Mouse (Mus musculus): ENCODE data around the gene Ralb.

Gene Ralb

GRCm38 (mm10) chr1:119504260-119505062 is at the start of gene Ralb:
TSS of gene Ralb (minus strand) at chr1:119504794.
- peak; percentile 93 for DNase-seq (ENCODE audit: low read depth, low spot score)

GRCm38 (mm10) chr1:119551651-119552050 is 47.1 kb upstream of the Ralb start:
- no peak for DNase-seq (ENCODE audit: low read depth, low spot score)

DNA sequence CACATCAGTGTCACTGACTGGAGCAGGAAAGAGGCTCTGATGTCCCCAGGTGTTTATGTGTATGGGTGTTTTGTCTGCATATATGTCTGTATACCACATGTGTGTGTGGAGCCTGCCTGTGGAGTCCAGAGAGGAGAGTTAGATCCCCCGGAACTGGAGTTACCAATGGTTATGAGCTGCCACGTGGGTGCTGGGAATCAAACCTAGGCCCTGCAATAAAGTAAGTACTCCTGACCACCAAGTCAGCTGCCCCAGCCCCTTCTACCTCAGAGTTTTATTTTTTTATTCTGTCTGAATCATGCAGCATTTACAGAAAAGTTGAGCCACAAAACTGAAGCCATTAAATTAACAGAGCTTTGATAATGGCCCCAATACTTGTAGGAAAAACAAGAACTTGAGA is 45.5 kb upstream of the Ralb start:
- DNase-seq (ENCODE audit: low read depth, low spot score): no peak

GRCm38 (mm10) chr1:119549327-119549689 is 44.7 kb upstream of the Ralb start:
- no peak for DNase-seq (ENCODE audit: low read depth, low spot score)

GRCm38 (mm10) chr1:119548668-119549326 is 44.2 kb upstream of the Ralb start:
- peak; percentile 61 for DNase-seq (ENCODE audit: low read depth, low spot score)

GRCm38 (mm10) chr1:119546490-119546889 is 41.9 kb upstream of the Ralb start:
- DNase-seq (ENCODE audit: low read depth, low spot score): no peak

- no peak for DNase-seq (ENCODE audit: low read depth, low spot score)
Observed at GRCm38 (mm10) chr1:119545671-119546070, 41.1 kb upstream of the Ralb start.

GRCm38 (mm10) chr1:119545164-119545563 is 40.6 kb upstream of the Ralb start:
- no peak for DNase-seq (ENCODE audit: low read depth, low spot score)

DNA sequence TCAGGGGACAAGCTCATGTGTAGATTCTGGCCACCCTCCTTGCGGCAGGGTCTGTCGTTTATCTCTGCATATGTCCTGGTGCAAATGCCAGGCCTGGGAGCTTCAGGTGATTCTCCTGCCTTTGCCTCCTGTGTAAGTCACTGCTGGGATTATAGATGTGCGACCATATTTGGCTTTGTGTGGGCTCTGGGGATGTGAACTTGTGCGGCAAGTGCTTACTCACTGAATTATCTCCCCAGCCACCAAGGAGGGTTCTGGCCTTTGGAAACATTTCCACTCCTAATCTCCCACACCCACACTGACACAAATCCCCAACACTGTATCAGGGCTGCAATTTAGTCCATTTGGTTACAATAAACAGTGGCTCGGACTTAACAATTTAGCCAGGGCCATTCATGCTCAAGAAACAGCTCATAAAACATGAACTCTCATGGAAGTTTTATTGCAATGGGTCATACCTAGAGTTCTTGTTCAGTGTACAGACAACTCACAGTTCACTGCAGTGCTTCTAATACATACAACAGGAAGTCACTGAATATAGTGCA is 40.1 kb upstream of the Ralb start:
- no peak for DNase-seq (ENCODE audit: low read depth, low spot score)

DNA sequence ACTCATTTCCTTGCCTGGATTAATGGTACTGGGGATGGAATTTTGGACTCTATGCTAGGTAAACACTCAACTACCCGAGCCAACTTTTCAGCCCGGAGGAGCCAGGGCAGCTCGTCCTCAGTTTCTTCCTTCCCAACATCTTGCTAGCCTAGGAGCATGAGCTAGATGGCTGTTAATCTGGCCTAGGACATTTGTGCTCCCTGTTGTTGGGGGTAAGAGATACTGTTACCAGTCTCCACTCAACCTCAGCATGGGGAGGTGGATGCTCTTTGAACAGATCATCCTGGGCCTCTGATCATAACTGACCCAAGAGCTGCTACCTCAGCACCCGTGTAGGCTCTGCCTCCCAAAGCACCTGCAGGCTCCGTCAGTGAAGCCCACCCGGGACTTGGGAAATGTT is 38.7 kb upstream of the Ralb start:
- no peak for DNase-seq (ENCODE audit: low read depth, low spot score)

DNA sequence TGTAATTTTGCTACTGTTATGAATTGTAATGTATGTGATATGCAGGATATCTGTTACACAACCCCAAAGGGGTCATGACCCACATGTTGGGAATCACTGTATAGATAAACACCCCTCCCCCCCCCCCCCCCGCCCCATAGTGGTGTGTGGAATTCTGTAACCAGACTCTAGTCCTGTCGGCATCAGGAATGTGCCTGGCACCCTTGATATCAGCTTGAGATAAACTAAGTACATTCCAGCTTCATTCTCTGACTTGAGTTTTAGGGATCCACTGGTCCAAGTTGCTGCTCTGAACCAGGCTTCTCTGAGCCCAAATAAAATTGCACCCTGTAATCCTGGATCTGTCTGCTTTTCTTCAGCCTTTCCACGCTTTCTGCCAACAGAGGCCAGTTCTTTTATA is 37.0 kb upstream of the Ralb start:
- no peak for DNase-seq (ENCODE audit: low read depth, low spot score)

GRCm38 (mm10) chr1:119540836-119541557 is 36.4 kb upstream of the Ralb start:
- DNase-seq (ENCODE audit: low read depth, low spot score): no peak

DNA sequence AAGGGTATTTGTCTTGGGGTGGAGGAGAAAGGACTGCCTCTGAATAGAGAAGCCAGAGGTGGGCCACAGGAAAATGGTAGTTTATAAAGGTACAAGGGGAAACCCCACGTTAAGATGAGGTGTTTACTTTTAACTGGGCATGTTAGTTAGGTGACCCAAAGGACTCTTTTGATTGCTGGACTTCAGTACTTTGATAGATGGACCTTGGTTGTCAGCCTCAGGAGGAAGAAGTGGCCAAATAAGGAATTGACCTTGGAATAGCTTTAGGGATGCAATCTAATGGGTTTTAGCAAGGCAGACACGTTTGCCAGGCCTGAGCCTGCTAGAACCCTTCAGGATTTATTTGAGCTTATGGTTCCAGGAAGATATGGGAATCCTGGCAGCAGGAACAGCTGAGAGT is 34.7 kb upstream of the Ralb start:
- DNase-seq (ENCODE audit: low read depth, low spot score): no peak

DNA sequence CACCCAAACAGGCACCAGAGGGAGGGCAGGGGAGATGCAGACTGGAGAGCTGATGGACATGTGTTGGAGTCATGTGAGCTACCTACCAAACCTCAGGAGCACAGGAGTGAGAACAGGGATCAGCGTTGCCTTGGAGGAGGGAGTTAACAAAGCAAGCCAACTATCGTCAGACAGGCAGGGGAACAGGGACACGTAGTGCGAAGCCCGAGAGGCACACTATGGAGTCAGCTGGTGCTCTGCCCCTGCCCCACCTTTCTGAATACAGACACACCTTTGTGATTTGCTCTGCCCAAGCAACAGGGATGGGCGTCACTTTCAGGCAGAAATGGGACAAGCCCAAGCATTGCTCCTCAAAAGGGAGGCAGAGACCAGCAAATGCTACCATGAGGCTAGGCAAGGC is 33.1 kb upstream of the Ralb start:
- DNase-seq (ENCODE audit: low read depth, low spot score): no peak

- DNase-seq (ENCODE audit: low read depth, low spot score): no peak
Observed at GRCm38 (mm10) chr1:119536122-119536521, 31.5 kb upstream of the Ralb start.

DNA sequence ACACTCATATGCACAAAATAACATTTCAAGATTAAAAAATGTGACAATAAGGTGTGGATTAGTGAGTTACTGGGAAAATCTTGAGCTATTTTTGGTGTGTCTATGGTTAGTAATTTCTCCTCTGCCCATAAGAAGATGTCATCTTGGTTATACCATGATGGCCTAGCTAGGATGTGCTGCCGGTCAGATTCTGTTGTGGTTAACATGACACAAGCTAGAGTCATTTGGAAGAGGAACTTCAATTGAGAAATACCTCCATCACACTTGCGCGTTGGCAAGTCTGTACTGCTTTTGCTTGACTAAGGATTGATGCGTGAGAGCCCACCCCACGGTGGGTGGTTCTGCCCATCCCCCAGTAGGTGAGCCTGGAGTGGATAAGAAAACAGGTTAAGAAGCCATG is 29.7 kb upstream of the Ralb start:
- no peak for DNase-seq (ENCODE audit: low read depth, low spot score)

- no peak for DNase-seq (ENCODE audit: low read depth, low spot score)
Observed at GRCm38 (mm10) chr1:119533093-119533805, 28.7 kb upstream of the Ralb start.

GRCm38 (mm10) chr1:119532165-119532564 is 27.6 kb upstream of the Ralb start:
- DNase-seq (ENCODE audit: low read depth, low spot score): no peak

DNA sequence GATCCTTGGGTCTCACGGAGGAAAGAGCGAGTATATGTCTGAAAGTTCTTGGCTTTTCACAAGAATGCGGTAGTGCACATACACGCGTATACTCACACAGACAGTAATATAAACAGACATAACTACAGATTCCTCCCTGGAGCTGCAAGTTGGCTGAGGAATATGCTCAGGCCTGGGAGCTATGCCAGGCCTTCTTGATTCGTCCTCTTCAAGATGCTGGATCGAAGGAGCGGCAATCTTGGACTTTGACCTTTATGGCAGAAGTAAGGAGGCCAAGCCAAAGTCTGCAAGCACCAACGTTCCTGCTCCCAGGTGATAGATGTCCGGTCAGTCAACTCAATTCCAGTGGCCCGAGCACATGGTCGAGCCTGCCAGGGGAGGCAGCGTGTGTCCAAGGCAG is 26.3 kb upstream of the Ralb start:
- no peak for DNase-seq (ENCODE audit: low read depth, low spot score)

GRCm38 (mm10) chr1:119525689-119526591 is 21.3 kb upstream of the Ralb start, which contains the start of gene Tmem185b:
TSS of gene Tmem185b (plus strand) at chr1:119526160.
- DNase-seq (ENCODE audit: low read depth, low spot score): peak; percentile 63

All from brain, embryonic 18.5 days (tissue).